Mouse (Mus musculus) spleen, adult 2 months (tissue): Measurements from ENCODE around the gene 1700019N19Rik. TPM values are rescaled to one million over a fixed set of nuclear protein-coding genes. Genes with fewer than 3 reads are reported as not detected.

Experiments used
- DNase-seq, 2 experiments: peaks; one replicate each; pipeline versions ENCODE4 v3.0.0 to v3.0.0-alpha.2; 2012 to 2021; ENCODE audit warnings: low spot score in 2 of 2, low read depth in 1 of 2
- H3K27ac ChIP-seq: fragments of 200-500 bp; 2 replicates; pipeline ENCODE4 v1.5.1; 2012; ENCODE audit warnings: low read length, inconsistent platforms; ENCODE audit not compliant: insufficient read depth
- H3K27me3 ChIP-seq: fragments of 200-500 bp; 2 replicates; pipeline ENCODE4 v1.6.1; 2012; ENCODE audit warnings: mild to moderate bottlenecking, moderate library complexity, low read length, inconsistent platforms; ENCODE audit not compliant: control insufficient read depth, insufficient read depth
- H3K36me3 ChIP-seq: fragments of 200-500 bp; 2 replicates; pipeline ENCODE4 v1.6.1; 2012; ENCODE audit warnings: mild to moderate bottlenecking, low read length, inconsistent platforms; ENCODE audit not compliant: control insufficient read depth, insufficient read depth
- H3K4me1 ChIP-seq: fragments of 200-500 bp; 2 replicates; pipeline ENCODE4 v1.6.1; 2011; ENCODE audit warnings: inconsistent platforms; ENCODE audit not compliant: control insufficient read depth, insufficient read depth, insufficient read length
- H3K4me3 ChIP-seq: fragments of 200-500 bp; 2 replicates; pipeline ENCODE4 v1.5.1; 2011; ENCODE audit warnings: mild to moderate bottlenecking, inconsistent platforms; ENCODE audit not compliant: insufficient read depth, insufficient read length; ENCODE audit errors: extremely low read depth
- CTCF ChIP-seq: fragments of 200-500 bp; IDR thresholded peaks from 2 replicates; pipeline ENCODE4 v1.5.1; 2011; ENCODE audit warnings: mild to moderate bottlenecking, inconsistent platforms; ENCODE audit not compliant: insufficient read depth, insufficient read length, insufficient replicate concordance; ENCODE audit errors: extremely low read depth
- POLR2A ChIP-seq: fragments of 200-500 bp; IDR thresholded peaks from 2 replicates; pipeline ENCODE4 v1.6.1; 2011; ENCODE audit warnings: low read depth, low read length, inconsistent platforms
- WGBS: fragments of 180-500 bp; shearing (Covaris S2); methylation state at CpG from one replicate; pipeline ENCODE4 v1.1.7; 2018; 5-methylcytosine and 5-hydroxymethylcytosine counted together
- polyA plus RNA-seq: library from polyadenylated mRNA; depleted of rRNA; stranded (reverse); fragments of >200 nt; gene quantifications from 2 replicates; pipeline ENCODE4 v1.2.3, GENCODE M21; 2012; rRNA removed

1700019N19Rik gene
- 0.09 TPM in 1 of 2 replicates, not detected in the other for polyA plus RNA-seq

GRCm38 (mm10) chr19:58794284-58794683 is at the start of gene 1700019N19Rik:
Gene 1700019N19Rik (minus strand): TSS chr19:58794461.
- H3K27me3 ChIP-seq, result no peaks in the 10 kb centered on the region
- WGBS, result 60% methylated on average over 10 of the region's 10 CpGs
- TF ChIP-seq POLR2A, result no peak
- H3K36me3 ChIP-seq, result no peaks in the 10 kb centered on the region
- no peak for DNase-seq
- H3K27ac ChIP-seq, result no peak within 1 kb of the TSS
- H3K4me1 ChIP-seq, result no peaks in the 10 kb centered on the region
- no peak within 1 kb of the TSS for H3K4me3 ChIP-seq

- H3K27me3 ChIP-seq, result no peaks in the 10 kb centered on the region
- H3K4me3 ChIP-seq, result no peak overlapping the region
- H3K27ac ChIP-seq, result no peak overlapping the region
- no peak for TF ChIP-seq CTCF
- no peak for TF ChIP-seq POLR2A
- 89% methylated on average over 3 of the region's 3 CpGs for WGBS
- no peak for DNase-seq
- peaks cover 2% of the 10 kb centered on the region; the same call in 1 of the 2 replicates for H3K4me1 ChIP-seq
- H3K36me3 ChIP-seq, result no peaks in the 10 kb centered on the region
Observed at GRCm38 (mm10) chr19:58843606-58844005, 49.3 kb upstream of the 1700019N19Rik start.

GRCm38 (mm10) chr19:58840721-58841271 is 46.5 kb upstream of the 1700019N19Rik start:
- Histone ChIP-seq H3K27ac (no peak overlapping the region), H3K4me3 (no peak overlapping the region), H3K36me3 (no peaks in the 10 kb centered on the region), H3K4me1 (peaks cover 11% of the 10 kb centered on the region; the same call in 1 of the 2 replicates), H3K27me3 (no peaks in the 10 kb centered on the region)
- WGBS, result 91% methylated on average over 5 of the region's 5 CpGs
- TF ChIP-seq POLR2A (no peak), CTCF (no peak)
- no peak for DNase-seq

- no peak for DNase-seq
- 90% methylated on average over 4 of the region's 4 CpGs for WGBS
- no peak overlapping the region for H3K4me3 ChIP-seq
- no peaks in the 10 kb centered on the region for H3K27me3 ChIP-seq
- H3K27ac ChIP-seq, result no peak overlapping the region
- H3K36me3 ChIP-seq, result no peaks in the 10 kb centered on the region
- TF ChIP-seq POLR2A (no peak), CTCF (no peak)
- peaks cover 15% of the 10 kb centered on the region; the same call in 1 of the 2 replicates for H3K4me1 ChIP-seq
Observed at GRCm38 (mm10) chr19:58839806-58840205, 45.5 kb upstream of the 1700019N19Rik start.

- Histone ChIP-seq H3K4me3 (no peak overlapping the region), H3K27ac (no peak overlapping the region), H3K36me3 (no peaks in the 10 kb centered on the region), H3K27me3 (no peaks in the 10 kb centered on the region), H3K4me1 (peaks cover 20% of the 10 kb centered on the region; the same call in 1 of the 2 replicates)
- TF ChIP-seq POLR2A (no peak), CTCF (no peak)
- 87% methylated on average over 3 of the region's 3 CpGs for WGBS
- no peak for DNase-seq
Observed at GRCm38 (mm10) chr19:58839345-58839744, 45.1 kb upstream of the 1700019N19Rik start.

- Histone ChIP-seq H3K27ac (no peak overlapping the region), H3K4me1 (peaks cover 21% of the 10 kb centered on the region; the same call in 1 of the 2 replicates), H3K4me3 (no peak overlapping the region), H3K27me3 (no peaks in the 10 kb centered on the region), H3K36me3 (no peaks in the 10 kb centered on the region)
- no peak for DNase-seq
- 76% methylated on average over 9 of the region's 9 CpGs for WGBS
- TF ChIP-seq POLR2A, result no peak
- TF ChIP-seq CTCF, result no peak
Observed at GRCm38 (mm10) chr19:58838706-58839105, 44.4 kb upstream of the 1700019N19Rik start.

- 68% methylated on average over 13 of the region's 13 CpGs for WGBS
- H3K27ac ChIP-seq, result peak overlapping the region; percentile 55
- DNase-seq, result no peak
Observed at GRCm38 (mm10) chr19:58833639-58834180, 39.4 kb upstream of the 1700019N19Rik start.

More at GRCm38 (mm10) chr19:58833639-58834180, 39.4 kb upstream of the 1700019N19Rik start:
- Histone ChIP-seq H3K4me1 (peaks cover 25% of the 10 kb centered on the region; the same call in 1 of the 2 replicates), H3K36me3 (no peaks in the 10 kb centered on the region), H3K4me3 (no peak overlapping the region), H3K27me3 (no peaks in the 10 kb centered on the region)
- TF ChIP-seq POLR2A (no peak), CTCF (no peak)
